Mouse (Mus musculus) heart, embryonic 16.5 days (tissue): ENCODE results near the gene Ficd. TPM values are rescaled to one million over a fixed set of nuclear protein-coding genes. Genes with fewer than 3 reads are reported as not detected.

Experiments
- ATAC-seq: fragments of 200-750 bp; cut with Nextera tagmentation; replicated peaks from 2 replicates; pipeline ENCODE4 v1.8.0; 2017; ENCODE audit warnings: moderate number of reproducible peaks; ENCODE audit not compliant: insufficient read depth, low FRiP score; ENCODE audit errors: extremely low read depth
- H3K27ac ChIP-seq: fragments of 300-500 bp; sonication (generic); 2 replicates; pipeline ENCODE4 v1.5.1; 2014; ENCODE audit warnings: mild to moderate bottlenecking, low read length, control low read depth, moderate library complexity
- H3K27me3 ChIP-seq: fragments of 300-500 bp; sonication (generic); 2 replicates; pipeline ENCODE4 v1.6.1; 2014; ENCODE audit warnings: low read length, mixed read lengths; ENCODE audit not compliant: control insufficient read depth, insufficient read depth
- H3K36me3 ChIP-seq: fragments of 300-500 bp; sonication (generic); 2 replicates; pipeline ENCODE4 v1.6.1; 2014; ENCODE audit not compliant: control insufficient read depth, insufficient read depth
- H3K4me1 ChIP-seq: fragments of 300-500 bp; sonication (generic); 2 replicates; pipeline ENCODE4 v1.6.1; 2014; ENCODE audit warnings: low read length, mixed read lengths; ENCODE audit not compliant: control insufficient read depth, insufficient read depth
- H3K4me2 ChIP-seq: fragments of 300-500 bp; sonication (generic); 2 replicates; pipeline ENCODE4 v1.6.1; 2014; ENCODE audit warnings: low read depth, mild to moderate bottlenecking, control low read depth, low read length
- H3K4me3 ChIP-seq: fragments of 300-500 bp; sonication (generic); 2 replicates; pipeline ENCODE4 v1.5.1; 2014; ENCODE audit warnings: mild to moderate bottlenecking, control low read depth, low read length
- H3K9ac ChIP-seq: fragments of 300-500 bp; sonication (generic); 2 replicates; pipeline ENCODE4 v1.6.1; 2014; ENCODE audit warnings: low read length, control low read depth
- H3K9me3 ChIP-seq: fragments of 300-500 bp; sonication (generic); replicated peaks from 2 replicates; pipeline ENCODE4 v1.6.1; 2016; ENCODE audit warnings: low read length; ENCODE audit not compliant: control insufficient read depth
- WGBS: fragments of 180-500 bp; shearing (Covaris S2); extraction: QIAGEN DNeasy Blood & Tissue Kit; methylation state at CpG from one replicate; pipeline ENCODE4 v1.1.7; 2014; 5-methylcytosine and 5-hydroxymethylcytosine counted together
- polyA plus RNA-seq: library from polyadenylated mRNA; unstranded; fragments of >200 nt; fragmentation: Nextera tagmentation; extraction: Ambion mirVana; gene quantifications from 2 replicates; pipeline ENCODE4 v1.2.1, GENCODE M21; 2015

Gene Ficd
- polyA plus RNA-seq, 1 experiment from 2014 or later: 6.3 TPM

- H3K9me3 ChIP-seq: no peaks in the 10 kb centered on the region
- H3K4me1 ChIP-seq: no peaks in the 10 kb centered on the region
- no peak overlapping the region for H3K27ac ChIP-seq
- H3K9ac ChIP-seq: no peak overlapping the region
- H3K27me3 ChIP-seq: peaks cover 7% of the 10 kb centered on the region; the same call in 1 of the 2 replicates
- no peaks in the 10 kb centered on the region for H3K36me3 ChIP-seq
- H3K4me3 ChIP-seq: no peak overlapping the region
- ATAC-seq: peak; percentile 60; the same call in 1 of the 2 replicates
- H3K4me2 ChIP-seq: no peak overlapping the region
- WGBS: 52% methylated on average over 21 of the region's 21 CpGs
Measured at GRCm38 (mm10) chr5:113703803-113704585, 31.6 kb upstream of the Ficd start.

GRCm38 (mm10) chr5:113712861-113713260, 22.7 kb upstream of the Ficd start:
- H3K36me3 ChIP-seq: no peaks in the 10 kb centered on the region
- no peak overlapping the region for H3K9ac ChIP-seq
- no peaks in the 10 kb centered on the region for H3K9me3 ChIP-seq
- 57% methylated on average over 2 of the region's 2 CpGs for WGBS
- no peak overlapping the region for H3K27ac ChIP-seq
- no peaks in the 10 kb centered on the region for H3K4me1 ChIP-seq
- H3K4me2 ChIP-seq: no peak overlapping the region
- no peak for ATAC-seq
- peaks cover 2% of the 10 kb centered on the region; the same call in 1 of the 2 replicates for H3K27me3 ChIP-seq
- H3K4me3 ChIP-seq: no peak overlapping the region

GRCm38 (mm10) chr5:113716581-113717388, 18.8 kb upstream of the Ficd start:
- Histone ChIP-seq H3K4me3 (no peak overlapping the region), H3K9ac (no peak overlapping the region), H3K4me2 (no peak overlapping the region), H3K9me3 (no peaks in the 10 kb centered on the region), H3K27me3 (peaks cover 2% of the 10 kb centered on the region; the same call in 1 of the 2 replicates), H3K4me1 (no peaks in the 10 kb centered on the region), H3K36me3 (no peaks in the 10 kb centered on the region), H3K27ac (no peak overlapping the region)
- ATAC-seq: no peak
- WGBS: 7% methylated on average over 11 of the region's 12 CpGs

GRCm38 (mm10) chr5:113719221-113719661, 16.4 kb upstream of the Ficd start:
- Histone ChIP-seq H3K4me1 (no peaks in the 10 kb centered on the region), H3K4me3 (no peak overlapping the region), H3K36me3 (no peaks in the 10 kb centered on the region), H3K27me3 (peaks cover 7% of the 10 kb centered on the region), H3K9ac (no peak overlapping the region), H3K4me2 (no peak overlapping the region), H3K27ac (no peak overlapping the region), H3K9me3 (no peaks in the 10 kb centered on the region)
- 78% methylated on average over 8 of the region's 8 CpGs for WGBS
- no peak for ATAC-seq

- 79% methylated on average over 10 of the region's 10 CpGs for WGBS
- Histone ChIP-seq H3K4me1 (no peaks in the 10 kb centered on the region), H3K27me3 (peaks cover 9% of the 10 kb centered on the region), H3K4me3 (no peak overlapping the region), H3K4me2 (no peak overlapping the region), H3K36me3 (no peaks in the 10 kb centered on the region), H3K27ac (no peak overlapping the region), H3K9me3 (no peaks in the 10 kb centered on the region), H3K9ac (no peak overlapping the region)
- no peak for ATAC-seq
Measured at GRCm38 (mm10) chr5:113722224-113723013, 13.2 kb upstream of the Ficd start.

GRCm38 (mm10) chr5:113723567-113724237, 11.9 kb upstream of the Ficd start:
- no peak for ATAC-seq
- WGBS: 30% methylated on average over 8 of the region's 8 CpGs

GRCm38 (mm10) chr5:113724446-113724845, 11.2 kb upstream of the Ficd start, which contains the start of gene 1700069L16Rik:
Gene 1700069L16Rik (minus strand): TSS chr5:113724772.
- 4% methylated on average over 15 of the region's 15 CpGs for WGBS

More at GRCm38 (mm10) chr5:113723567-113724237, 11.9 kb upstream of the Ficd start:
- H3K27me3 ChIP-seq: peaks cover 11% of the 10 kb centered on the region
- H3K9ac ChIP-seq: no peak overlapping the region
- H3K4me2 ChIP-seq: no peak overlapping the region
- H3K4me1 ChIP-seq: no peaks in the 10 kb centered on the region
- H3K9me3 ChIP-seq: no peaks in the 10 kb centered on the region
- H3K27ac ChIP-seq: no peak overlapping the region
- H3K36me3 ChIP-seq: no peaks in the 10 kb centered on the region
- no peak overlapping the region for H3K4me3 ChIP-seq

GRCm38 (mm10) chr5:113725417-113725816, 10.2 kb upstream of the Ficd start:
- no peak overlapping the region for H3K4me2 ChIP-seq
- H3K27me3 ChIP-seq: peaks cover 11% of the 10 kb centered on the region
- H3K9me3 ChIP-seq: no peaks in the 10 kb centered on the region
- no peak overlapping the region for H3K27ac ChIP-seq
- no peaks in the 10 kb centered on the region for H3K36me3 ChIP-seq
- no peak for ATAC-seq
- H3K9ac ChIP-seq: no peak overlapping the region
- H3K4me3 ChIP-seq: no peak overlapping the region
- H3K4me1 ChIP-seq: no peaks in the 10 kb centered on the region
- WGBS: 63% methylated on average over 12 of the region's 12 CpGs

More at GRCm38 (mm10) chr5:113724446-113724845, 11.2 kb upstream of the Ficd start, which contains the start of gene 1700069L16Rik:
- H3K4me1 ChIP-seq: no peaks in the 10 kb centered on the region
- no peak within 1 kb of the TSS for H3K4me3 ChIP-seq
- H3K9ac ChIP-seq: no peak within 1 kb of the TSS
- no peaks in the 10 kb centered on the region for H3K36me3 ChIP-seq
- H3K4me2 ChIP-seq: no peak within 1 kb of the TSS
- ATAC-seq: no peak; the same call in 1 of the 2 replicates
- peaks cover 11% of the 10 kb centered on the region for H3K27me3 ChIP-seq
- no peak within 1 kb of the TSS for H3K27ac ChIP-seq
- no peaks in the 10 kb centered on the region for H3K9me3 ChIP-seq
